Mouse (Mus musculus): Measurements from ENCODE around the gene Rere. TPM values are rescaled to one million over a fixed set of nuclear protein-coding genes. Genes with fewer than 3 reads are reported as not detected.

Gene Rere
- total RNA-seq, 2 experiments from 2014 or later, result 84.7 to 103 TPM

- intact Hi-C loops (cut with DNase I), result no loop called here
- no peak for DNase-seq (ENCODE audit: low spot score in 2 of 2)
Measured at GRCm38 (mm10) chr4:150333927-150334682, 52.7 kb downstream of the Rere start.

GRCm38 (mm10) chr4:150337260-150337659 lies 55.8 kb downstream of the Rere start:
- DNase-seq (ENCODE audit: low spot score in 2 of 2), result peak in 1 of 2 experiments; percentile 62
- intact Hi-C loops (cut with DNase I), result loop anchor here (5.0 kb wide), 1 partner anchor 55 kb away; the partner anchor contains the start of gene Rere

- intact Hi-C loops (cut with DNase I), result loop anchor here (5.0 kb wide), 1 partner anchor 57 kb away; the partner anchor contains the start of gene Rere
- peak; percentile 63 to 89 for DNase-seq (ENCODE audit: low spot score in 2 of 2)
Measured at GRCm38 (mm10) chr4:150338906-150339650, 57.6 kb downstream of the Rere start.

- intact Hi-C loops (cut with DNase I), result loop anchor here (5.0 to 10.0 kb wide), 2 partner anchors 84 to 264 kb away; no protein-coding TSS in a partner anchor
- no peak for DNase-seq (ENCODE audit: low spot score in 2 of 2)
Measured at GRCm38 (mm10) chr4:150340796-150341525, 59.5 kb downstream of the Rere start.

GRCm38 (mm10) chr4:150344526-150344925 lies 63.1 kb downstream of the Rere start:
- no peak for DNase-seq (ENCODE audit: low spot score in 2 of 2)
- intact Hi-C loops (cut with DNase I), result loop anchor here (5.0 to 10.0 kb wide), 2 partner anchors 87 to 260 kb away; no protein-coding TSS in a partner anchor

- peak in 1 of 2 experiments; percentile 21 for DNase-seq (ENCODE audit: low spot score in 2 of 2)
- intact Hi-C loops (cut with DNase I), result loop anchor here (1.0 to 10.0 kb wide), 2 partner anchors 118 to 258 kb away; no protein-coding TSS in a partner anchor
Measured at GRCm38 (mm10) chr4:150346651-150347386, 65.4 kb downstream of the Rere start.

GRCm38 (mm10) chr4:150347387-150347672 lies 65.9 kb downstream of the Rere start:
- DNase-seq (ENCODE audit: low spot score in 2 of 2), result no peak
- intact Hi-C loops (cut with DNase I), result loop anchor here (1.0 to 10.0 kb wide), 2 partner anchors 118 to 257 kb away; no protein-coding TSS in a partner anchor

- intact Hi-C loops (cut with DNase I), result loop anchor here (10.0 kb wide), 1 partner anchor 255 kb away; no protein-coding TSS in a partner anchor
- no peak for DNase-seq (ENCODE audit: low spot score in 2 of 2)
Measured at GRCm38 (mm10) chr4:150349680-150350101, 68.2 kb downstream of the Rere start.

GRCm38 (mm10) chr4:150351419-150352075 lies 70.1 kb downstream of the Rere start:
- no peak for DNase-seq (ENCODE audit: low spot score in 2 of 2)
- intact Hi-C loops (cut with DNase I), result no loop called here

- DNase-seq (ENCODE audit: low spot score in 2 of 2), result no peak
- intact Hi-C loops (cut with DNase I), result no loop called here
Measured at GRCm38 (mm10) chr4:150352736-150353135, 71.3 kb downstream of the Rere start.

GRCm38 (mm10) chr4:150353376-150353900 lies 72.0 kb downstream of the Rere start:
- intact Hi-C loops (cut with DNase I), result no loop called here
- no peak for DNase-seq (ENCODE audit: low spot score in 2 of 2)

GRCm38 (mm10) chr4:150355801-150356200 lies 74.4 kb downstream of the Rere start:
- intact Hi-C loops (cut with DNase I), result no loop called here
- no peak for DNase-seq (ENCODE audit: low spot score in 2 of 2)

- DNase-seq (ENCODE audit: low spot score in 2 of 2), result no peak
- intact Hi-C loops (cut with DNase I), result no loop called here
Measured at GRCm38 (mm10) chr4:150361986-150362691, 80.7 kb downstream of the Rere start.

GRCm38 (mm10) chr4:150362858-150363257 lies 81.4 kb downstream of the Rere start:
- intact Hi-C loops (cut with DNase I), result no loop called here

GRCm38 (mm10) chr4:150364786-150365185 lies 83.3 kb downstream of the Rere start:
- DNase-seq (ENCODE audit: low spot score in 2 of 2), result no peak
- intact Hi-C loops (cut with DNase I), result no loop called here

More at GRCm38 (mm10) chr4:150362858-150363257, 81.4 kb downstream of the Rere start:
- DNase-seq (ENCODE audit: low spot score in 2 of 2), result no peak

- intact Hi-C loops (cut with DNase I), result no loop called here
- DNase-seq (ENCODE audit: low spot score in 2 of 2), result no peak
Measured at GRCm38 (mm10) chr4:150366510-150367208, 85.2 kb downstream of the Rere start.
